11 mouse cellular contexts compared by ENCODE assay signal in the genomic region with DNA sequence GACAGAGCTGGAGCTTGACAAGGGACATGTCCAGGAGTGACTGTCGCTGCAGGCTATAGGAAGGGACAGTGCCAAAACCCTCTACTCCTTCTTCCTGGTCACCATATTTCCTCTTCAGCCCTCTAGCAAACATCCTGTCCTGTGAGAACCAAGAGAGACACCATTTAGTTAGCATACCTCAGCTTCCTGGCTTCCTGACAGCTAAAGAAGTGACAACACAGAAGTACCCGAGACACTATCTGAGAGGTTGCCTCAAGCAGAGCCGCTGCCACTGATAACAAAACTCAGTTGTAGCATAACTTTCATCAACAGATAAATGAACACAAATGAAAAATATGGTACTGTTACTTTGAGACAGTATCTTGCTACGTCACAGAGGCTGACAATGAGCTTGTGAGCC. TPM values are rescaled to one million over a fixed set of nuclear protein-coding genes. Genes with fewer than 3 reads are reported as not detected.
A peak's percentile ranks its signal among the peaks of the same experiment; 100 is the strongest.
DNase-seq lines count a peak whose midpoint lies in the region; ATAC-seq and TF ChIP-seq lines count a peak whose summit lies in the region.
"Had no signal": no experiment of that assay in that cellular context is flagged by ENCODE, and none has a peak within 500 bp of the region (broad histone marks: within the 10 kb centered on the region; RNA-seq: fewer than 3 reads in every experiment).

No protein-coding gene starts in this region.

- H3K4me3 ChIP-seq in intestine, postnatal 0 days (ENCODE audit: low read depth, low read length) = no peak overlapping the region
- no peak overlapping the region for H3K4me3 ChIP-seq in intestine, embryonic 15.5 days (replicated peaks)
- peak overlapping the region; percentile 50 for H3K4me3 ChIP-seq in E14TG2a.4 (replicated peaks; ENCODE audit: low read length)
- H3K4me3 ChIP-seq in liver, postnatal 0 days (ENCODE audit: low read depth, low read length) = no peak overlapping the region
- H3K4me3 ChIP-seq: limb, embryonic 13.5 days had no signal

- H3K27ac ChIP-seq in intestine, postnatal 0 days (ENCODE audit: low read depth, low read length) = peak overlapping the region; percentile 21; the same call in 1 of the 2 replicates
- H3K27ac ChIP-seq in intestine, embryonic 15.5 days = no peak overlapping the region
- H3K27ac ChIP-seq in liver, postnatal 0 days (ENCODE audit: low read depth) = 0 out of 2 replicates have a peak overlapping the region, but pooled peaks have one; percentile 24
- H3K27ac ChIP-seq: limb, embryonic 13.5 days had no signal

- H3K36me3 ChIP-seq in intestine, postnatal 0 days (ENCODE audit: control insufficient read depth, insufficient read depth) = peaks cover 41% of the 10 kb centered on the region
- peaks cover 36% of the 10 kb centered on the region for H3K36me3 ChIP-seq in intestine, embryonic 15.5 days
- peaks cover 96% of the 10 kb centered on the region for H3K36me3 ChIP-seq in E14TG2a.4 (ENCODE audit: insufficient read depth, low read length)
- peaks cover 74% of the 10 kb centered on the region for H3K36me3 ChIP-seq in liver, postnatal 0 days (replicated peaks; ENCODE audit: insufficient read depth, low read length)

- 59% methylated on average over 4 of the region's 4 CpGs for WGBS in intestine, postnatal 0 days
- WGBS in intestine, embryonic 15.5 days = 77% methylated on average over 4 of the region's 4 CpGs
- WGBS in liver, postnatal 0 days (ENCODE audit: insufficient replicate concordance) = 50% methylated on average over 4 of the region's 4 CpGs

- ATAC-seq in intestine, postnatal 0 days = no peak
- no peak for ATAC-seq in intestine, embryonic 15.5 days
- ATAC-seq in liver, postnatal 0 days = no peak

- H3K9me3 ChIP-seq in intestine, postnatal 0 days (ENCODE audit: control insufficient read depth) = no peaks in the 10 kb centered on the region
- H3K9me3 ChIP-seq in intestine, embryonic 15.5 days = no peaks in the 10 kb centered on the region
- no peaks in the 10 kb centered on the region for H3K9me3 ChIP-seq in E14TG2a.4 (ENCODE audit: low read length)
- no peaks in the 10 kb centered on the region for H3K9me3 ChIP-seq in liver, postnatal 0 days (ENCODE audit: low read length)
- H3K9me3 ChIP-seq: limb, embryonic 13.5 days had no signal

- H3K9ac ChIP-seq in intestine, postnatal 0 days (ENCODE audit: low read depth, low read length) = no peak overlapping the region
- no peak overlapping the region for H3K9ac ChIP-seq in intestine, embryonic 15.5 days
- no peak overlapping the region for H3K9ac ChIP-seq in liver, postnatal 0 days (replicated peaks)
- H3K9ac ChIP-seq: limb, embryonic 13.5 days had no signal

- TF ChIP-seq CTCF in intestine, postnatal 0 days (IDR thresholded peaks at IDR 0.05; ENCODE audit: low read depth) = no peak
- no peak for TF ChIP-seq CTCF in E14TG2a.4 (conservative IDR thresholded peaks at IDR 0.05; ENCODE audit: low read length)
- no peak for TF ChIP-seq CTCF in liver, postnatal 0 days (IDR thresholded peaks at IDR 0.05; ENCODE audit: low read depth)

- peak; percentile 36 for DNase-seq in CD4-positive, CD25-positive, alpha-beta regulatory T cell, adult 2 months (ENCODE audit: low read depth, low spot score)
- no peak for DNase-seq in liver, postnatal 0 days
- no peak for DNase-seq in urinary bladder, postnatal 4 days (ENCODE audit: low spot score in 2 of 2)
- DNase-seq in cerebellum, adult 9-10 months = no peak
- DNase-seq: cerebellum, adult 11-12 months; kidney, postnatal 10 days had no signal

- H3K27me3 ChIP-seq in intestine, postnatal 0 days (replicated peaks; ENCODE audit: control insufficient read depth, insufficient read depth, low read length) = no peaks in the 10 kb centered on the region
- H3K27me3 ChIP-seq in intestine, embryonic 15.5 days (replicated peaks) = no peaks in the 10 kb centered on the region
- H3K27me3 ChIP-seq in E14TG2a.4 (ENCODE audit: insufficient read depth, low read length) = no peaks in the 10 kb centered on the region
- H3K27me3 ChIP-seq in liver, postnatal 0 days (ENCODE audit: insufficient read depth, low read length) = no peaks in the 10 kb centered on the region
- H3K27me3 ChIP-seq: limb, embryonic 13.5 days had no signal

- no peaks in the 10 kb centered on the region; the same call in 1 of the 2 replicates for H3K4me1 ChIP-seq in intestine, postnatal 0 days (replicated peaks; ENCODE audit: control insufficient read depth, insufficient read depth, low read length)
- H3K4me1 ChIP-seq in intestine, embryonic 15.5 days (replicated peaks) = peaks cover 46% of the 10 kb centered on the region
- H3K4me1 ChIP-seq in E14TG2a.4 (replicated peaks; ENCODE audit: low read depth, low read length) = peaks cover 98% of the 10 kb centered on the region
- peaks cover 39% of the 10 kb centered on the region for H3K4me1 ChIP-seq in liver, postnatal 0 days (ENCODE audit: insufficient read depth)

- no peak overlapping the region for H3K4me2 ChIP-seq in intestine, postnatal 0 days (replicated peaks; ENCODE audit: low read depth)
- no peak overlapping the region for H3K4me2 ChIP-seq in intestine, embryonic 15.5 days (replicated peaks)
- H3K4me2 ChIP-seq in liver, postnatal 0 days (ENCODE audit: low read depth, low read length) = no peak overlapping the region
- H3K4me2 ChIP-seq: limb, embryonic 13.5 days had no signal

- TF ChIP-seq EP300 in liver, postnatal 0 days (IDR thresholded peaks at IDR 0.05; ENCODE audit: low read depth) = no peak

RNA-seq across cellular contexts. Expression of a gene that starts 7.2 kb away (rescaled TPM):
- polyA plus RNA-seq in intestine, postnatal 0 days (2015; fragmentation: Nextera tagmentation; extraction: Ambion mirVana) = 22.6 and 24.1 TPM in 2 replicates
- 87.6 and 88.0 TPM in 2 replicates for polyA plus RNA-seq in intestine, embryonic 15.5 days (2015; fragmentation: Nextera tagmentation; extraction: Ambion mirVana)
- 29.8 and 30.4 TPM in 2 replicates for polyA plus RNA-seq in liver, postnatal 0 days (2015; fragmentation: Nextera tagmentation; extraction: Ambion mirVana)

RNA-seq across cellular contexts. Expression of a gene that starts 13.2 kb away (rescaled TPM):
- polyA plus RNA-seq in intestine, postnatal 0 days (2015; fragmentation: Nextera tagmentation; extraction: Ambion mirVana) = 3.6 TPM in 2 replicates
- polyA plus RNA-seq in intestine, embryonic 15.5 days (2015; fragmentation: Nextera tagmentation; extraction: Ambion mirVana) = 3.7 and 4.6 TPM in 2 replicates
- 0.69 TPM in 2 replicates for polyA plus RNA-seq in liver, postnatal 0 days (2015; fragmentation: Nextera tagmentation; extraction: Ambion mirVana)
- polyA plus RNA-seq: erythroblast, embryonic 14.5 days had no signal

RNA-seq across cellular contexts. Expression of a gene that starts 19.5 kb away (rescaled TPM):
- 1.6 TPM in 2 replicates for polyA plus RNA-seq in intestine, postnatal 0 days (2015; fragmentation: Nextera tagmentation; extraction: Ambion mirVana)
- polyA plus RNA-seq in intestine, embryonic 15.5 days (2015; fragmentation: Nextera tagmentation; extraction: Ambion mirVana) = 2.3 and 3.0 TPM in 2 replicates
- polyA plus RNA-seq in liver, postnatal 0 days (2015; fragmentation: Nextera tagmentation; extraction: Ambion mirVana) = 0.22 and 0.36 TPM in 2 replicates

RNA-seq across cellular contexts. Expression of a gene that starts 46.1 kb away (rescaled TPM):
- 0.25 and 0.30 TPM in 2 replicates for polyA plus RNA-seq in intestine, postnatal 0 days (2015; fragmentation: Nextera tagmentation; extraction: Ambion mirVana)
- 0.24 and 0.40 TPM in 2 replicates for polyA plus RNA-seq in intestine, embryonic 15.5 days (2015; fragmentation: Nextera tagmentation; extraction: Ambion mirVana)
- 0.26 and 0.34 TPM in 2 replicates for polyA plus RNA-seq in liver, postnatal 0 days (2015; fragmentation: Nextera tagmentation; extraction: Ambion mirVana)
